Mouse (Mus musculus): ENCODE results near the gene Washc3. TPM values are rescaled to one million over a fixed set of nuclear protein-coding genes. Genes with fewer than 3 reads are reported as not detected.

Washc3 gene
- polyA plus RNA-seq, 1 experiment from 2014 or later, result 54.5 TPM

DNA sequence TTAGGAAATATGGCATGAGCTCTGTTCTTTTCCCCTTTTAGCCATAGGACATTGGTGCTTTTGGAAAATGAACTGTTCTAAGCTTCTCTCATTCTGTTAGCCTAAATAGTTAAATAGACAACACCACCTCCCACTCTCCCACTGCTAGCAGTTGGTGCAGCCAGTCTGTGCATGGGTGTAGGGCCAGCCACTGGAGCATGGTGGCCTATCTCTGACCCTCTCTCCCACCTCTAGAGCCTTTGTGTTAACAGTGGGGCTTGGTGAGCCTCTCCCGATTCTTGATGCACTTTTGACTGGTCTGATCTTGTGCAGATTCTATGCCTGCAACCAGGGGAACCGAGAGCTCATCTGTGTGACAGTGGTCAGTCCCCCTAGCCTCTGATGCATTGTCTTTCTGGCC lies 31.9 kb downstream of the Washc3 start:
- ATAC-seq (no peak), DNase-seq (ENCODE audit: low spot score) (no peak)
- no peak overlapping the region for H3K4me2 ChIP-seq (ENCODE audit: low read length)
- H3K27me3 ChIP-seq (replicated peaks; ENCODE audit: control insufficient read depth, insufficient read depth, low read length), result no peaks in the 10 kb centered on the region
- 79% methylated on average over 2 of the region's 2 CpGs for WGBS
- H3K9ac ChIP-seq (ENCODE audit: low read length), result no peak overlapping the region
- H3K9me3 ChIP-seq (replicated peaks; ENCODE audit: control insufficient read depth, low read length), result no peaks in the 10 kb centered on the region; the same call in 1 of the 2 replicates
- no peak overlapping the region for H3K4me3 ChIP-seq (ENCODE audit: low read depth, low read length)
- H3K4me1 ChIP-seq (ENCODE audit: control insufficient read depth, insufficient read depth, low read length), result no peaks in the 10 kb centered on the region
- H3K27ac ChIP-seq (ENCODE audit: low read depth, low read length), result no peak overlapping the region
- H3K36me3 ChIP-seq (ENCODE audit: control insufficient read depth, insufficient read depth, low read length), result no peaks in the 10 kb centered on the region

DNA sequence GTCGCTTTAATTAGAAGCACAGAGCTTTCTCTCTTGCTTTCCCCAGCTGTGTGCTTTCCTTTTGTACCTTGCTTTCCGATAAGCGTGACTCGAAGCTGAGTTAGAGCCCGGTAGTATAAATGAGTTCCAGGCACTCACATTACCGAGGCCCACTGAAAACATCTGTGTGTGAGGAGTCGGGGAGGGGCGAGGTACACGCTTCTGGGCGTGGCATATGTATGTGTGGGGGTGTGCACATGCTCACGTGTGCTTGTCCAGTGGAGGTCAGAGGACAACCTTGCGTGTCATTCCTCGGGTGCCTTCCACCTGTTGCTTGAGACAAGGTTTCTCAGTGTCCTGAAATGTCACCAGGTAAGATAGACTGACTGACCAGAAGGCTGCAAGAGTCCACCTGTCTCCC lies 43.8 kb downstream of the Washc3 start:
- DNase-seq (ENCODE audit: low spot score) (no peak), ATAC-seq (no peak)
- no peaks in the 10 kb centered on the region for H3K4me1 ChIP-seq (ENCODE audit: control insufficient read depth, insufficient read depth, low read length)
- 0 out of 2 replicates have a peak, but pooled peaks cover 4% of the 10 kb centered on the region for H3K36me3 ChIP-seq (ENCODE audit: control insufficient read depth, insufficient read depth, low read length)
- no peaks in the 10 kb centered on the region for H3K9me3 ChIP-seq (replicated peaks; ENCODE audit: control insufficient read depth, low read length)
- no peak overlapping the region for H3K27ac ChIP-seq (ENCODE audit: low read depth, low read length)
- H3K27me3 ChIP-seq (replicated peaks; ENCODE audit: control insufficient read depth, insufficient read depth, low read length), result no peaks in the 10 kb centered on the region
- H3K4me2 ChIP-seq (ENCODE audit: low read length), result no peak overlapping the region
- no peak overlapping the region for H3K9ac ChIP-seq (ENCODE audit: low read length)
- no peak overlapping the region for H3K4me3 ChIP-seq (ENCODE audit: low read depth, low read length)
- 94% methylated on average over 13 of the region's 13 CpGs for WGBS

DNA sequence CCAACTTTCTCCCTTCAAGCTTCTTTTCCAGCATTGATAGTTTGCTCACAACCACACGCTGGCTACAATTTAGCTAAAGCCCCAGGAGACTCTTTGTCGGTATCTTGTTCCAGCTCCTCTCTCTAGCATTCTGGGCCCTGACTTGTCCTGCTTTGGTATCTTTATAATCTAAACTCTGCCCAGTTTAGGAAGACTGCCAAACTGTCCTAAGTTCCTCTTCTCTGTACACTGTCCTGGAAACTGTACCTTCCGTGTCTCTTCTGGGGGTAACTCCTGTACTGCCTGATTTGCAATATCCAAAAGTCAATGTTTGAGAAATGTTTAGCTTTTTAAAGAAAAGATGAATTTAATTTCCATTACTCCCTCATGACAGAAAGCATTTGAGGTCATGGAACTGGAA lies 49.4 kb downstream of the Washc3 start:
- Histone ChIP-seq H3K36me3 (ENCODE audit: control insufficient read depth, insufficient read depth, low read length) (no peaks in the 10 kb centered on the region), H3K4me1 (ENCODE audit: control insufficient read depth, insufficient read depth, low read length) (no peaks in the 10 kb centered on the region), H3K27ac (ENCODE audit: low read depth, low read length) (no peak overlapping the region), H3K9ac (ENCODE audit: low read length) (no peak overlapping the region), H3K9me3 (replicated peaks; ENCODE audit: control insufficient read depth, low read length) (no peaks in the 10 kb centered on the region), H3K4me2 (ENCODE audit: low read length) (no peak overlapping the region), H3K4me3 (ENCODE audit: low read depth, low read length) (no peak overlapping the region), H3K27me3 (replicated peaks; ENCODE audit: control insufficient read depth, insufficient read depth, low read length) (no peaks in the 10 kb centered on the region)
- DNase-seq (ENCODE audit: low spot score) (no peak), ATAC-seq (no peak)
- 85% methylated on average over 3 of the region's 3 CpGs for WGBS

DNA sequence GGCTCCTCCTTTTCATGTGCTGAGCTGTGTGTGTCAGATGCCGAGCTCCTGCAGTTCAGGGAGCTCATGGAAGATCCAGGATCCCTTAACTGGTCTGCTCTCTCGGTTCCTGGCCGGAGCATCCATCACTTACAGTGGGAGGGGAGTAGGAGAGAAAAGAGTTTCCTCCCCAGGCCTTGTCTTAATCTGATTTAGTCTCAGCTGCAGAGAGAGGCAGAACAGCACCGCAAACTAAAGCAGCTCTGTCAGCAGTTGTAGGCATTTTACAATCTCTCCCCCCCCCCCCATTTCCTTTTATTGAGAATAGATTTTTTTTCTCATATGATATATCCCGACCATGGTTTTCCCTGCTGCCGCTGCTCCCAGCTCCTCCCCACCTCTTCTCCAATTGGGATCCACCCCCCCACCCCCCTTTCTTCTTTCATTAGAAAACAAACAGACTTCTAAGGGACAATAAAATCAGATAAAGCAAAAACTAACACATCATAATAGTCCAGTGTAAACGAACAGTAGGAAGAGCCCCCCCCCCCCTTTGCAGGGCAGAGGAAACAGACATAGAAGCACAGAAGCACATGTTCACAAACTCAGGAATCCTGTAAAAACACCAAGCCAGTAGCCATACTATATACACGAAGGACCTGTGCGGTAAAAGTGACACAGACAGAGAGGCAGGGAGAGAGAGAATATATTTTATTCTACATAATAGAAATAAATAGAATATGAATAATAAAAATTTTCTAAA lies 51.4 kb downstream of the Washc3 start:
- Histone ChIP-seq H3K27ac (ENCODE audit: low read depth, low read length) (no peak overlapping the region), H3K27me3 (replicated peaks; ENCODE audit: control insufficient read depth, insufficient read depth, low read length) (no peaks in the 10 kb centered on the region), H3K36me3 (ENCODE audit: control insufficient read depth, insufficient read depth, low read length) (no peaks in the 10 kb centered on the region), H3K4me3 (ENCODE audit: low read depth, low read length) (no peak overlapping the region), H3K4me2 (ENCODE audit: low read length) (no peak overlapping the region), H3K9ac (ENCODE audit: low read length) (no peak overlapping the region), H3K4me1 (ENCODE audit: control insufficient read depth, insufficient read depth, low read length) (no peaks in the 10 kb centered on the region), H3K9me3 (replicated peaks; ENCODE audit: control insufficient read depth, low read length) (no peaks in the 10 kb centered on the region)
- no peak for DNase-seq (ENCODE audit: low spot score)
- 77% methylated on average over 9 of the region's 9 CpGs for WGBS
- ATAC-seq, result no peak

DNA sequence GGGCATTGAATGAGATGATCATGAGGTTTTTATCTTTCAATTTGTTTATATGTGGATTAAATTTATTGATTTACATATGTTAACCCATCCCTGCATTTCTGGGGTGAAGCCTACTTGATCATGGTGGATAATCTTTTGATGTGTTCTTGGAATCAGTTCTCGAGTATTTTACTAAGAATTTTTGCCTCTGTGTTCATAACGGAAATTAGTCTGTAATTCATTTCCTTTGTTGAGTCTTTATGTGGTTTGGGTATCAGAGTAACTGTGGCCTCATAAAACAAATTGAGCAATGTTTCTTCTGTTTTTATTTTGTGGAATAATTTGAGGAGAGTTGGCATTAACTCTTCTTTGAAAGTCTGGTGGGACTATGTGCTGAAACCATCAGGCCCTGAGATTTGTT lies 54.7 kb downstream of the Washc3 start:
- Histone ChIP-seq H3K27me3 (replicated peaks; ENCODE audit: control insufficient read depth, insufficient read depth, low read length) (no peaks in the 10 kb centered on the region), H3K36me3 (ENCODE audit: control insufficient read depth, insufficient read depth, low read length) (no peaks in the 10 kb centered on the region), H3K4me2 (ENCODE audit: low read length) (no peak overlapping the region), H3K4me3 (ENCODE audit: low read depth, low read length) (no peak overlapping the region), H3K27ac (ENCODE audit: low read depth, low read length) (no peak overlapping the region), H3K9me3 (replicated peaks; ENCODE audit: control insufficient read depth, low read length) (no peaks in the 10 kb centered on the region), H3K4me1 (ENCODE audit: control insufficient read depth, insufficient read depth, low read length) (no peaks in the 10 kb centered on the region), H3K9ac (ENCODE audit: low read length) (no peak overlapping the region)
- ATAC-seq (no peak), DNase-seq (ENCODE audit: low spot score) (no peak)
- WGBS, result 93% methylated on average over 2 of the region's 2 CpGs

DNA sequence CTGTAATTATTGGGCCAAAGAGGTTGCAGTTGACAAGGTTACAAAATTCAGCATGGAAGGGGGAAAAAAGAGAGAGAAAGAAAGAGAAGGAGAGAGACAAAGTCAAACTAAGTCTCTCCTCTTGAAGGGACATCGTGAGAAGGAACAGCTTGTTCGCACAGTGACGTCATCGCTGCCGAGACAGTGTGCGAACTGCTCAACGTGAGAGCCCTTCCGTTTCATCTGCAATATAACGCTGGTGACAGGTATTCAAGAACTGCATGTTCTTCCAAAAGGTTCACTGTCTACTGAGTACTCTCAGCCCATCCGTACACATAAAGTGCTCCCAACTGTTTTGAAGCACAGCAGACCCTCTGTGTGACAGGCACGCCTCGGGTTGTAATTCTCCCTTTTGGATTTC lies 59.4 kb downstream of the Washc3 start:
- no peak for DNase-seq (ENCODE audit: low spot score)
- Histone ChIP-seq H3K36me3 (ENCODE audit: control insufficient read depth, insufficient read depth, low read length) (no peaks in the 10 kb centered on the region), H3K27me3 (replicated peaks; ENCODE audit: control insufficient read depth, insufficient read depth, low read length) (no peaks in the 10 kb centered on the region), H3K4me3 (ENCODE audit: low read depth, low read length) (no peak overlapping the region), H3K27ac (ENCODE audit: low read depth, low read length) (no peak overlapping the region), H3K4me2 (ENCODE audit: low read length) (no peak overlapping the region), H3K4me1 (ENCODE audit: control insufficient read depth, insufficient read depth, low read length) (no peaks in the 10 kb centered on the region), H3K9ac (ENCODE audit: low read length) (no peak overlapping the region), H3K9me3 (replicated peaks; ENCODE audit: control insufficient read depth, low read length) (no peaks in the 10 kb centered on the region)
- 90% methylated on average over 12 of the region's 12 CpGs for WGBS
- no peak for ATAC-seq

DNA sequence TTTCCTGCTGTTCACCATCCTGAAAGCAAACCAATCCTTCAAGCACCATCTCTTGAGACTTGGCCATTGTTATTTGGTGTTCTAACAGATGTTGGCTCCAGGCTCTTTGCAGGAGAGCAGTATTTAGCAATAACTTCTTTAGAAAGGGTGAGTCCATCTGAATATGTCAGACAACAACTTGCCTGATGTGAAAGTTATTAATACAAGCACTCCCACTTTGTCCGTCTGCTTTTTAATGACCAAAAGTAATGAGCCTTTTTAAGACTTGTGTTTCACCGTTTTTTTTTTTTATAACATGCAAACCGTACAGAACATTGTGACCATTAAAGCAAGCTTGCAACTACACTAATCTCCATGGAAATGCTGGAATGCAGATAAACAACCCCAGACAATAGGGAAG lies 60.3 kb downstream of the Washc3 start:
- 46% methylated on average over 3 of the region's 3 CpGs for WGBS
- Histone ChIP-seq H3K9ac (ENCODE audit: low read length) (no peak overlapping the region), H3K27me3 (replicated peaks; ENCODE audit: control insufficient read depth, insufficient read depth, low read length) (no peaks in the 10 kb centered on the region), H3K9me3 (replicated peaks; ENCODE audit: control insufficient read depth, low read length) (no peaks in the 10 kb centered on the region), H3K4me2 (ENCODE audit: low read length) (no peak overlapping the region), H3K27ac (ENCODE audit: low read depth, low read length) (no peak overlapping the region), H3K4me1 (ENCODE audit: control insufficient read depth, insufficient read depth, low read length) (no peaks in the 10 kb centered on the region), H3K36me3 (ENCODE audit: control insufficient read depth, insufficient read depth, low read length) (no peaks in the 10 kb centered on the region), H3K4me3 (ENCODE audit: low read depth, low read length) (no peak overlapping the region)
- no peak for DNase-seq (ENCODE audit: low spot score)
- no peak for ATAC-seq

DNA sequence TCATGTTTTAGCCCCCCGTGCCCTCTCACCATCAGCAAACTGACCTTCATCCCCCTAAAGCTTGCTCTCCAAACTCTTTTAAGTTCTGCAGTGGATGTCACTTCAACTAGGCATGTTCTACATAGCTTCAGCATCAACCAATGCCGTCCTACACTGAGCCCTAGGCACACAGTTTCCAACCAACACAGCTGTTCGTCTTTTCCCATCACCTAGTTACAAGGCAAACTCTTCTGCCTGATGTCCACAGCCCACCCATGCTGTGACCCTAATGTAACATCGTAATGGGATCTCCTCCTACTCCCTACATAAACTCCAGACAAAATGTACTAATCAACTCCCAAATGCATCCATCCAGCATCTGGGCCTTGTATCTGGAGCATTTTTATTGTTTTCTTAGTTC lies 62.5 kb downstream of the Washc3 start:
- Histone ChIP-seq H3K27ac (ENCODE audit: low read depth, low read length) (no peak overlapping the region), H3K36me3 (ENCODE audit: control insufficient read depth, insufficient read depth, low read length) (no peaks in the 10 kb centered on the region), H3K9me3 (replicated peaks; ENCODE audit: control insufficient read depth, low read length) (no peaks in the 10 kb centered on the region), H3K4me1 (ENCODE audit: control insufficient read depth, insufficient read depth, low read length) (no peaks in the 10 kb centered on the region), H3K4me2 (ENCODE audit: low read length) (no peak overlapping the region), H3K9ac (ENCODE audit: low read length) (no peak overlapping the region), H3K27me3 (replicated peaks; ENCODE audit: control insufficient read depth, insufficient read depth, low read length) (no peaks in the 10 kb centered on the region), H3K4me3 (ENCODE audit: low read depth, low read length) (no peak overlapping the region)
- DNase-seq (ENCODE audit: low spot score) (no peak), ATAC-seq (no peak)
- 92% methylated on average over 4 of the region's 4 CpGs for WGBS

DNA sequence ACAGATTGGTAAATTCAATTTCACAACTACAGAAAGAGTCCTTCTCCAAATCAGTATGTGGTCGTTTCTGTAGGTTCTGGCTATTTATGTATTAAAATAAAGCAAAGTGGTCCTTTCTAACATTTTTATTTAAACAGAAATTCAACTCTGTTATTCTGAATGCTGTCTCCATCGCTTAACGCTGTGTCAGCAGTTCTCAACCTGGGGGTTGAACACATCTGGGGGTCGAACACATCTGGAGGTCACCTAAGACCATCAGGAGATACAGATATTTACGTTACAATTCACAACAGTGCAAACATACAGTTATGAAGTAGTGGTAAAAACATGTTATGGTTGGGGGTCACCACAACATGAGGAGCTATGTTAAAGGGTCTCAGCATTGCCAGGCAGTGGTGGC lies 73.2 kb downstream of the Washc3 start:
- no peaks in the 10 kb centered on the region for H3K27me3 ChIP-seq (replicated peaks; ENCODE audit: control insufficient read depth, insufficient read depth, low read length)
- no peak overlapping the region for H3K9ac ChIP-seq (ENCODE audit: low read length)
- ATAC-seq (no peak), DNase-seq (ENCODE audit: low spot score) (no peak)
- no peak overlapping the region for H3K4me2 ChIP-seq (ENCODE audit: low read length)
- H3K27ac ChIP-seq (ENCODE audit: low read depth, low read length), result no peak overlapping the region
- no peaks in the 10 kb centered on the region for H3K36me3 ChIP-seq (ENCODE audit: control insufficient read depth, insufficient read depth, low read length)
- 90% methylated on average over 5 of the region's 5 CpGs for WGBS
- no peak overlapping the region for H3K4me3 ChIP-seq (ENCODE audit: low read depth, low read length)
- no peaks in the 10 kb centered on the region for H3K4me1 ChIP-seq (ENCODE audit: control insufficient read depth, insufficient read depth, low read length)
- H3K9me3 ChIP-seq (replicated peaks; ENCODE audit: control insufficient read depth, low read length), result no peaks in the 10 kb centered on the region

Measured in forebrain, embryonic 14.5 days (tissue).